Mouse (Mus musculus) heart, embryonic 15.5 days (tissue): Measurements from ENCODE around the gene Cbx6. TPM values are rescaled to one million over a fixed set of nuclear protein-coding genes. Genes with fewer than 3 reads are reported as not detected.
A peak's percentile ranks its signal among the peaks of the same experiment; 100 is the strongest.

Experiments
- ATAC-seq: fragments of 200-750 bp; cut with Nextera tagmentation; replicated peaks from 2 replicates; pipeline ENCODE4 v1.8.0; 2017; ENCODE audit warnings: low read depth, moderate TSS enrichment; ENCODE audit not compliant: insufficient number of reproducible peaks, insufficient read depth, low FRiP score
- H3K27ac ChIP-seq: fragments of 300-500 bp; sonication (generic); 2 replicates; pipeline ENCODE4 v1.5.1; 2015; ENCODE audit warnings: mild to moderate bottlenecking, inconsistent platforms
- H3K27me3 ChIP-seq: fragments of 300-500 bp; sonication (generic); 2 replicates; pipeline ENCODE4 v1.6.1; 2015; ENCODE audit warnings: inconsistent platforms
- H3K36me3 ChIP-seq: fragments of 300-500 bp; sonication (generic); 2 replicates; pipeline ENCODE4 v1.6.1; 2015; ENCODE audit warnings: mild to moderate bottlenecking, inconsistent platforms
- H3K4me1 ChIP-seq: fragments of 300-500 bp; sonication (generic); replicated peaks from 2 replicates; pipeline ENCODE4 v1.6.1; 2015; ENCODE audit warnings: inconsistent platforms
- H3K4me2 ChIP-seq: fragments of 300-500 bp; sonication (generic); 2 replicates; pipeline ENCODE4 v1.6.1; 2015; ENCODE audit warnings: inconsistent platforms, mild to moderate bottlenecking, moderate library complexity
- H3K4me3 ChIP-seq: fragments of 300-500 bp; sonication (generic); 2 replicates; pipeline ENCODE4 v1.5.1; 2015; ENCODE audit warnings: mild to moderate bottlenecking, inconsistent platforms
- H3K9ac ChIP-seq: fragments of 300-500 bp; sonication (generic); 2 replicates; pipeline ENCODE4 v1.6.1; 2015; ENCODE audit warnings: mild to moderate bottlenecking, inconsistent platforms
- H3K9me3 ChIP-seq: fragments of 300-500 bp; sonication (generic); replicated peaks from 2 replicates; pipeline ENCODE4 v1.6.1; 2016; ENCODE audit warnings: inconsistent platforms
- WGBS: fragments of 180-500 bp; shearing (Covaris S2); methylation state at CpG from one replicate; pipeline ENCODE4 v1.1.7; 2015; ENCODE audit warnings: mixed read lengths; 5-methylcytosine and 5-hydroxymethylcytosine counted together
- polyA plus RNA-seq: library from polyadenylated mRNA; unstranded; fragments of >200 nt; fragmentation: Nextera tagmentation; extraction: Ambion mirVana; gene quantifications from 2 replicates; pipeline ENCODE4 v1.2.1, GENCODE M21; 2015

Gene Cbx6
- polyA plus RNA-seq, 1 experiment from 2014 or later: 52.1 TPM

DNA sequence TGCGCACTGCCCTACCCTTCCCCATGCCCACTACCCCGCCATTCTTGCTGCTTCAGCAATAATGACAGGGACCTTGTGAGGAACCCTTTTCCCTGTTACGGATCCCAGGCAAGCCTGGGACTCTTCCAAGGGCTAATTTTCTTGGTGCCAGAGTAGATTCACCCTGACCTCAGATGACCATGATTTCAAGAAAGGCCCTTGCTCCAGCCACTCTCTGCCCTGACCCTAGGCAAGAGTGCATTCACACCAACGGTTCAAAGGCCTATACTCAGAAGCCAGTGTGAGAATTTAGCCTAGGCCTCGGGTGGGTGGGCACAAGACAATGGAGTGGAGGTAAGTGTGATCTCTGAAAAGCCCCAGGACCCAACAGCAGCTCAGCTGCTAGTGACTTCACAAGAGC lies 5.1 kb downstream of the Cbx6 start:
- Histone ChIP-seq H3K27ac (no peak overlapping the region), H3K36me3 (peaks cover 20% of the 10 kb centered on the region; the same call in 1 of the 2 replicates), H3K27me3 (no peaks in the 10 kb centered on the region), H3K4me2 (no peak overlapping the region), H3K4me1 (peaks cover 81% of the 10 kb centered on the region), H3K9ac (no peak overlapping the region), H3K4me3 (no peak overlapping the region), H3K9me3 (no peaks in the 10 kb centered on the region)
- ATAC-seq: no peak
- WGBS: 81% methylated on average over 5 of the region's 5 CpGs

GRCm38 (mm10) chr15:79828366-79829035 lies 6.0 kb downstream of the Cbx6 start:
- H3K36me3 ChIP-seq: peaks cover 20% of the 10 kb centered on the region; the same call in 1 of the 2 replicates
- peaks cover 85% of the 10 kb centered on the region for H3K4me1 ChIP-seq
- H3K27me3 ChIP-seq: no peaks in the 10 kb centered on the region
- 0 out of 2 replicates have a peak overlapping the region, but pooled peaks have one; percentile 3 for H3K4me3 ChIP-seq
- peak overlapping the region; percentile 17 for H3K4me2 ChIP-seq
- WGBS: 54% methylated on average over 46 of the region's 46 CpGs
- no peak for ATAC-seq
- H3K9me3 ChIP-seq: no peaks in the 10 kb centered on the region
- no peak overlapping the region for H3K27ac ChIP-seq
- no peak overlapping the region for H3K9ac ChIP-seq

GRCm38 (mm10) chr15:79827778-79828210 lies 6.7 kb downstream of the Cbx6 start:
- H3K9me3 ChIP-seq: no peaks in the 10 kb centered on the region
- no peak overlapping the region for H3K9ac ChIP-seq
- H3K4me2 ChIP-seq: 0 out of 2 replicates have a peak overlapping the region, but pooled peaks have one; percentile 17
- WGBS: 80% methylated on average over 11 of the region's 11 CpGs
- H3K36me3 ChIP-seq: peaks cover 20% of the 10 kb centered on the region; the same call in 1 of the 2 replicates
- no peak for ATAC-seq
- peaks cover 83% of the 10 kb centered on the region for H3K4me1 ChIP-seq
- H3K4me3 ChIP-seq: no peak overlapping the region
- no peaks in the 10 kb centered on the region for H3K27me3 ChIP-seq
- H3K27ac ChIP-seq: no peak overlapping the region

DNA sequence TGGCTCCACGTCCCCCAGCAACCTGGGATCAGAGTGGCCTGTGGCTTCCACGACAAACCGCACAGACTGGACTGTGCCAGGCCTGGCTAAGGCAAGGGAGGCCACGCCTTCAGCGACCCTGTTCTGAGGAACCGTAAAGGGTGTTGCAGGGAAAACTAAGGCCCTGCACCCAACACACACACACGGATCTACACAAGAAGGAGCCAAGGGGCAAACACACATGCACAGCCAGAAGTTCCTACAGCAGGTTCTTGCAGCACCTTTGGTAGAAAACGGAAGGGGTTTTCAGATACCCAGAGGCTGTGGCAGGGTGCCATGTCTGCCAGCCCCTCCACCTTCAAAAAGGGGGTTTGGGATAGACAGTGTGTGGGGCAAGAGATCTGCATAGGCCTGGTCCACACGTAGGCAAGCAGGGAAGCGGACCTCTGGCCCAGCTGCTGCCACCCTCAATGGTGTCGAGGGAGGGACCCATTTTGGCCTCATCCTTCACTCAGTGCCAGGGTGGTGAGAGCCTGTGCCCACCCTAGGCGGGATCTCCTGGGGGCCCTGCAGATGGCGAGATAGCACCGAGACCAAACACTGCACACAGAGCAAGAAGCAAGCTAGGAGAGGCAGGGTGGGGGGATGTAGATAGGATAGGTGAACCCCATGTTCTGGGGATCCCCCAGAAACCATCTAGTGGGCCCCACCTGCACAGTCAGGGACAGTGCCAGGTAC lies 7.3 kb downstream of the Cbx6 start:
- Histone ChIP-seq H3K9me3 (no peaks in the 10 kb centered on the region), H3K9ac (no peak overlapping the region), H3K27me3 (no peaks in the 10 kb centered on the region), H3K36me3 (peaks cover 20% of the 10 kb centered on the region; the same call in 1 of the 2 replicates), H3K4me1 (peaks cover 83% of the 10 kb centered on the region), H3K4me3 (no peak overlapping the region), H3K4me2 (no peak overlapping the region), H3K27ac (no peak overlapping the region)
- WGBS: 87% methylated on average over 14 of the region's 14 CpGs
- no peak for ATAC-seq

DNA sequence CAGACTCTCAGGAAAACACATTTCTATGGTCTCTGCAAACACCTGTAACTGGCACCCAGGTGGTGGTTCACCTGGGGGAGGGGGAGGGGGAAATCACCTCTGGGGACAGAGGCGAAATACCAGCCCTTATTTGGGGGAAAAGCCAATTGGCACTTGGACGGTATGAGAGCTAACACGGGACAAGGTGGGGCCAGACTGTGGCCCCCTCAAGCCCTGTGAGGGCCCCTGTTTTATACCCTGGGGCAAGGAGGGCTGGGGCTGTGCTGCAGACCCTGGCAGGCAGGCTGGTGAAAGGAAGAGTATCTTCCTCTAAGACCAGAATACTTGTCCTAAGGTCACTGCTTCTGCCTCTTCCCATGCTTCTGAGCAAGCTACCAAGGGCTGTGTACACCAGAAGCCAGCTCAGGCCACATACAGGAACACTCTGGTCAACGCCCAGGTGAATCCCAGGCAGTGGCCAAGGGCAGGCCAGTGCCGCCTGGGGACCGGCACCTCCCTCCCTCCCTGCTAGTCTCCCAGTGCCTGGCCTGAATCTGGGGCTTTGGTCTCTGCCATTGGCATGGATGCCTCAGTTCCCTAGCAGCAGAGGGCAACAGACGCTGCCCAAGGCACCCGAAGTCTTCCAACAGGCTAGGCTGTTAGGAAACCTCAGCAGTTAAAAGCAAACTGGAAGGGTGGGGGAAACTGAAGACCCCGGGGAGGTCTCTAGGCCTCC lies 8.1 kb downstream of the Cbx6 start:
- H3K27ac ChIP-seq: no peak overlapping the region
- H3K27me3 ChIP-seq: no peaks in the 10 kb centered on the region
- ATAC-seq: no peak
- H3K4me3 ChIP-seq: no peak overlapping the region
- no peak overlapping the region for H3K4me2 ChIP-seq
- 82% methylated on average over 9 of the region's 9 CpGs for WGBS
- peaks cover 77% of the 10 kb centered on the region for H3K4me1 ChIP-seq
- no peaks in the 10 kb centered on the region for H3K9me3 ChIP-seq
- H3K36me3 ChIP-seq: peaks cover 16% of the 10 kb centered on the region; the same call in 1 of the 2 replicates
- H3K9ac ChIP-seq: no peak overlapping the region

- H3K4me1 ChIP-seq: peaks cover 71% of the 10 kb centered on the region
Measured at GRCm38 (mm10) chr15:79825146-79825825, 9.2 kb downstream of the Cbx6 start.

DNA sequence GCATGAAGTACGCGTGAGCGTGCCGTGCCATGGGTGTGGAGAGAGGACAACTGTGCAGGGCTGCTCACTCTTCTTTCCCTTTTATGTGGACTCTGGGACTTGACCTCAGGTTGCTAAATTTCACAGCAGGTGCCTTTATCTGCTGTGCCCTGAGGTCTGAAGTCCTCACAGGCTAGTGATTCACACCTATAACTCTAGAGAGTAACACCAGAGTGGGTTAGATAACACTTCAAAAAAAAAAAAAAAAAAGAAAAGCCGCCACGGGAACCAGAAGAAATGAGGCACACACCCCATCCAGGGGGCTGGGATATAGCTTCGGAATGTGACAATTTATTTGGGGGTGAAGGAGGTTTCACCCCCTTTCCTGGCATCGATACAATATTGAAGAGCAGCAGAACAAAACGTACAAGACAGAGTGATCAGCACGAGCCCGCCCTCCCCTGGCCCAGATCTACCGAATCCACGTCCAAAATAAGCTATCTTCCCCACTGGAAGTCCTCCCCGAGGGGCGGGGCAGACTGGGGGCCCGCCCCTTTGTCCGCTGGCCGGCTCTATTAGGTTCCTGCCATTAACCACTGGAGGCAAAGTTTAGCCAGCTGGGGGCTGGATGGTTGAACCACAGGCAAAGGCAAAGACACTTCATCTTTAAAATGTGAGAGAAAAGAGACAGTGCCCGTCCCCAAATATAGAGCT lies 10.8 kb downstream of the Cbx6 start:
- Histone ChIP-seq H3K4me1 (peaks cover 56% of the 10 kb centered on the region), H3K27me3 (no peaks in the 10 kb centered on the region)
- WGBS: 54% methylated on average over 19 of the region's 19 CpGs

More at GRCm38 (mm10) chr15:79825146-79825825, 9.2 kb downstream of the Cbx6 start:
- no peak overlapping the region for H3K4me3 ChIP-seq
- 62% methylated on average over 14 of the region's 14 CpGs for WGBS
- H3K27me3 ChIP-seq: no peaks in the 10 kb centered on the region
- H3K9me3 ChIP-seq: no peaks in the 10 kb centered on the region
- H3K4me2 ChIP-seq: no peak overlapping the region
- no peak overlapping the region for H3K27ac ChIP-seq
- peaks cover 15% of the 10 kb centered on the region; the same call in 1 of the 2 replicates for H3K36me3 ChIP-seq
- ATAC-seq: no peak
- no peak overlapping the region for H3K9ac ChIP-seq

DNA sequence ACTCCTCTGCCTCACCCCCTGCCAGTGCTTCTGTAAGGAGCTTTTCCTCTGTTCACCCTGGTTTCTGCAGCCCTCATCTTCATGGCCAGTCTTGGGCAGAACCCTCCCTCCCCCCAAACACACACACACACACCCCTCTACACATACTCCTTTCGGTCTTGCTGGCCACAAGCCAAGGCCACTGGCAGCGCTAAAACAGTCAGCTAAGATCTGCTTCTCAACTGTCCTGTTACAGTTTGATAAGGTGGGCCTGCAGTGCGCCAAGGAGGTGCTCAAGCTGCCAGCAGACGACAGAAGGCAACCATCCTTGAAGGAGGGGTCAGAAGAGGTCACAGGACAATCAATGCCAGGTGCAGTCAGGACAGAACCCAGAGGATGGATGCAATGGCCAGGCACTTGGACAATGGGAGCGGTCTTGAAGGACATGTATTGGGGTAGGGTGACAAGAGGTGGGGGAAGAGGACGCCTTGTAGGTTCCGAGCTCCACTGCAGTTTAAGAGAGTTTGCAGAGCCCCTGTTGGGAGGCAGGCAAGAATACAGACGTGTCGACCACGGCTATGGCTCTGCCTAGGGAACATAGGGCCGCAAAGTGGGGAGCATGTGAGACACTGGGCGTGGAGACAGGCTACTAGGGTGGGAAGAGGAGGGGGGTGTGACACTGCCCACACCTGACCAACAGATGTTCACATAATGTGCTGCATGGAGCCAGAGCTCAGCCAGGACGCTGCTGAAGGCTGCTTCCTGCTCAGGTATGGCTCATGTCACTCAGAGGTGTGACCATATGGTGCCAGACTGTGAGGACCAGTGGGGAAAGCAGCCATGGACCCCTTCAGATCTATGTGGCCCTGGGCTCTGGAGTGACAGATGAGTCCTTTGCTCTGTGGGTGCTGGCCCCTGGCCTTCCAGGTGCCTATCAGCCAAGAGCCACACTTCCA lies 12.0 kb downstream of the Cbx6 start:
- H3K4me3 ChIP-seq: no peak overlapping the region
- H3K27me3 ChIP-seq: no peaks in the 10 kb centered on the region
- no peak overlapping the region for H3K9ac ChIP-seq
- H3K9me3 ChIP-seq: no peaks in the 10 kb centered on the region
- WGBS: 47% methylated on average over 13 of the region's 13 CpGs
- peaks cover 44% of the 10 kb centered on the region for H3K4me1 ChIP-seq
- 0 out of 2 replicates have a peak, but pooled peaks cover 5% of the 10 kb centered on the region for H3K36me3 ChIP-seq
- no peak overlapping the region for H3K4me2 ChIP-seq
- H3K27ac ChIP-seq: no peak overlapping the region; the same call in 1 of the 2 replicates
- 0 out of 2 replicates have a peak, but pooled peaks have one; percentile 3 for ATAC-seq

More for the DNA sequence above, 10.8 kb downstream of the Cbx6 start:
- Histone ChIP-seq H3K9me3 (no peaks in the 10 kb centered on the region), H3K4me2 (no peak overlapping the region), H3K9ac (no peak overlapping the region), H3K36me3 (peaks cover 15% of the 10 kb centered on the region; the same call in 1 of the 2 replicates), H3K4me3 (no peak overlapping the region), H3K27ac (no peak overlapping the region)
- no peak for ATAC-seq

GRCm38 (mm10) chr15:79818325-79818724 lies 16.2 kb downstream of the Cbx6 start:
- Histone ChIP-seq H3K4me1 (peaks cover 11% of the 10 kb centered on the region), H3K9me3 (no peaks in the 10 kb centered on the region), H3K27ac (no peak overlapping the region), H3K36me3 (no peaks in the 10 kb centered on the region), H3K27me3 (0 out of 2 replicates have a peak, but pooled peaks cover 3% of the 10 kb centered on the region), H3K4me3 (no peak overlapping the region), H3K9ac (no peak overlapping the region), H3K4me2 (no peak overlapping the region)
- WGBS: 83% methylated on average over 4 of the region's 4 CpGs
- ATAC-seq: no peak
